Mouse (Mus musculus) hindbrain, postnatal 0 days (tissue): ENCODE results near the gene Mapkapk2. TPM values are rescaled to one million over a fixed set of nuclear protein-coding genes. Genes with fewer than 3 reads are reported as not detected.

Experiments used
- ATAC-seq: fragments of 200-750 bp; cut with Nextera tagmentation; 2 replicates; pipeline ENCODE4 v1.8.0; 2017; ENCODE audit warnings: mild to moderate bottlenecking, moderate TSS enrichment, moderate library complexity
- DNase-seq: peaks from one replicate; pipeline ENCODE4 v3.0.0-alpha.2; 2015; ENCODE audit warnings: low spot score
- H3K27ac ChIP-seq: fragments of 300-500 bp; sonication (generic); 2 replicates; pipeline ENCODE4 v1.5.1; 2014; ENCODE audit warnings: mild to moderate bottlenecking
- H3K27me3 ChIP-seq: fragments of 300-500 bp; sonication (generic); 2 replicates; pipeline ENCODE4 v1.6.1; 2014; ENCODE audit warnings: low read length, mixed read lengths; ENCODE audit not compliant: insufficient read depth
- H3K36me3 ChIP-seq: fragments of 300-500 bp; sonication (generic); 2 replicates; pipeline ENCODE4 v1.6.1; 2014; ENCODE audit warnings: low read length, mixed read lengths; ENCODE audit not compliant: insufficient read depth
- H3K4me1 ChIP-seq: fragments of 300-500 bp; sonication (generic); 2 replicates; pipeline ENCODE4 v1.6.1; 2014; ENCODE audit warnings: antibody characterized with exemption, low read length, mixed read lengths; ENCODE audit not compliant: insufficient read depth
- H3K4me2 ChIP-seq: fragments of 300-500 bp; sonication (generic); 2 replicates; pipeline ENCODE4 v1.6.1; 2014; ENCODE audit warnings: low read depth, mild to moderate bottlenecking, low read length, moderate library complexity, mixed read lengths
- H3K4me3 ChIP-seq: fragments of 300-500 bp; sonication (generic); 2 replicates; pipeline ENCODE4 v1.5.1; 2014; ENCODE audit warnings: low read length
- H3K9ac ChIP-seq: fragments of 300-500 bp; sonication (generic); replicated peaks from 2 replicates; pipeline ENCODE4 v1.6.1; 2014; ENCODE audit warnings: mild to moderate bottlenecking, low read length, moderate library complexity, mixed read lengths
- H3K9me3 ChIP-seq: fragments of 300-500 bp; sonication (generic); 2 replicates; pipeline ENCODE4 v1.6.1; 2016; ENCODE audit warnings: low read length, mixed read lengths
- CTCF ChIP-seq: IDR thresholded peaks from 2 replicates; pipeline ENCODE4 v1.5.1; 2016; ENCODE audit warnings: antibody characterized with exemption, control low read depth, low read depth
- whole genome bisulfite sequencing: fragments of 180-500 bp; shearing (Covaris S2); extraction: QIAGEN DNeasy Blood & Tissue Kit; methylation state at CpG from one replicate; pipeline ENCODE4 v1.1.7; 2014; 5-methylcytosine and 5-hydroxymethylcytosine counted together
- polyA plus RNA-seq: library from polyadenylated mRNA; unstranded; fragments of >200 nt; fragmentation: Nextera tagmentation; extraction: Ambion mirVana; gene quantifications from 2 replicates; pipeline ENCODE4 v1.2.1, GENCODE M21; 2015
- total RNA-seq: library from RNA; depleted of rRNA; stranded (reverse); fragments of >200 nt; gene quantifications from 2 replicates; pipeline ENCODE4 v1.2.3, GENCODE M21; 2014

The Mapkapk2 gene
- total and polyA plus RNA-seq, 2 experiments from 2014 or later = 21.2 to 71.1 TPM

DNA sequence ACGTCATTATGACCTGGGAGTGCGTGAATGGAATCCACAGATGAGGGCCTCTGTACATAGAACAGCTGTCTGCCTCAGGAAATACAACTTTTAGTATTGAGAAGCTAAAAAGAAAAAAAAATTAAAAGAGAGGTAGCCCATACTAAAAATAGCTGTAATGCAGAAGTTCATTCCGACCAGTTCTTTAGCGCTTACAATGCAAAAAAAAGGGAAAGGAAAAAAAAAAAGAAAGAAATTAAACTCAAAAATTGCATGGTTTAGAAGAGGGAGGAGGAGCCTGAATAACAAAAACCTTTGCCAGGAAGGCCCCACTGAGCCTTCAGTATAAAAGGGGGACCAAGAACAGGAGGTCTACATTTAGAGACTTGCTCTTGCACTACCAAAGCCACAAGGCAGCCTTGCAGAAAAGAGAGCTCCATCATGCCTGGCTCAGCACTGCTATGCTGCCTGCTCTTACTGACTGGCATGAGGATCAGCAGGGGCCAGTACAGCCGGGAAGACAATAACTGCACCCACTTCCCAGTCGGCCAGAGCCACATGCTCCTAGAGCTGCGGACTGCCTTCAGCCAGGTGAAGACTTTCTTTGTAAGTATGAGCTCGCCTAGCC, 78.0 kb downstream of the Mapkapk2 start, which contains the start of gene Il10:
Il10 (plus strand) TSS at position 354 of the 607 bp plus-strand sequence.
- WGBS = 70% methylated on average over 8 of the region's 8 CpGs
- ATAC-seq = no peak

DNA sequence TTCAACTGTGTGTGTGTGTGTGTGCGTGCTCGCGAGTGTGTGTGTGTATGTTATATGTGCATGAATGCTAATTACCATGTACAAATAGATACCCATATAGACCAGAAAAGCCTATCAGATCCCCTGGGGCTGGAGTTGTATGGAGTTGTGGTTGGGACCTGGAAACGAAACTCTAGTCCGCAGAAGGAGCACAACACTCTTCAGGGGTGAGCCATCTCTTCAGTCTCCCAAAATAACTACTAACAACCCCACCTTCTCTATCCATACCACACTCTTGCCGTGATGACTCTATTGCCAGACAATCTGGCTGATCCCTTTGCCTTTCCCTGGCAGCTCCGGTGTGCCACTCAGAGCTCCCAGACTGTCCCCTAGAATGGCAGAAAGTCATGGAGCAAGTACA, 81.7 kb downstream of the Mapkapk2 start:
- Histone ChIP-seq H3K36me3 (no peaks in the 10 kb centered on the region), H3K27ac (no peak overlapping the region), H3K9me3 (no peaks in the 10 kb centered on the region), H3K27me3 (no peaks in the 10 kb centered on the region), H3K4me2 (no peak overlapping the region), H3K9ac (no peak overlapping the region), H3K4me3 (no peak overlapping the region), H3K4me1 (no peaks in the 10 kb centered on the region)
- WGBS = 91% methylated on average over 7 of the region's 7 CpGs
- ATAC-seq = no peak
- DNase-seq = no peak
- TF ChIP-seq CTCF = no peak

More for the DNA sequence above, 78.0 kb downstream of the Mapkapk2 start, which contains the start of gene Il10:
- Histone ChIP-seq H3K36me3 (no peaks in the 10 kb centered on the region), H3K27me3 (no peaks in the 10 kb centered on the region), H3K4me1 (no peaks in the 10 kb centered on the region), H3K4me2 (no peak within 1 kb of the TSS), H3K9me3 (no peaks in the 10 kb centered on the region), H3K4me3 (no peak within 1 kb of the TSS), H3K27ac (no peak within 1 kb of the TSS), H3K9ac (no peak within 1 kb of the TSS)
- DNase-seq = no peak
- no peak for TF ChIP-seq CTCF

DNA sequence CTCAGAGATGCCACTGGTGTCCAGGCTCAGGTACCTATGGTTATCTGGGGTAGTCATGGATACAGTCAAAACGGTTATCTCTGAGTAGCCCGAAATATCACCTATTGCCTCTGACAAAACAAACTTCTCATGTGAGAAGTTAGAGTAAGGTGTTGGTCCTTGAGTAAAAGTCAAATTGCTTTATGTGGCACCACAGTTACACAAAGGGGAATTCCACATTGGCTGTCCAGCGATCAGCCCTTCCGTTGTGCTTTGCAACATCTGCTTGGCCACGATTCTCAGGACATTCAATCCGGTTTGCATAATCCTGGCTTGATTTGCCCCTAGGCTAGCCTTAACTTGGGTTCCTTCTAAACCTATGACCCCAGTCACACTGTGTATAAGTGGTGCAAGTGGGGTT, 82.3 kb downstream of the Mapkapk2 start:
- WGBS = 93% methylated on average over 6 of the region's 6 CpGs
- ATAC-seq = no peak
- no peak for TF ChIP-seq CTCF

DNA sequence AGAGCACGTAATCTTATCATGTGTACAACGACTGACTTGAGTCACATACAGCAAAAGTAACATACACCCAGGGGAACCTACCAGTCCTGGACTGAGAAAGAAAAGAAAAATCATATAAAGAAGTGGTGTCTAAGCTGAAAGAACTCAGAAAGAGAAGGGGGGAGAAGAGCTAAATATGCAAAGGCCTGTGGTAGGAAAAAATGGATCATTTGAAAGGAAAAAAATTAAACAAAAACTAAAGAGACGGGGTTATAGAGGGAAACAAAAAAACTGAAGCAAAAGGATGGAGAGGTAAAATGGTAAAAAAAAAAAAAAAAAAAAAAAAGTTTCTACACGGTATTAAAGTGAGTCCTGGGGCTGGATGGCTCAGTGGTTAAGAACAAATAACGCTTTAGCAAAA, 83.7 kb downstream of the Mapkapk2 start:
- ATAC-seq = no peak
- TF ChIP-seq CTCF = no peak

More for the DNA sequence above, 82.3 kb downstream of the Mapkapk2 start:
- Histone ChIP-seq H3K27ac (no peak overlapping the region), H3K4me2 (no peak overlapping the region), H3K36me3 (no peaks in the 10 kb centered on the region), H3K9ac (no peak overlapping the region), H3K4me1 (no peaks in the 10 kb centered on the region), H3K4me3 (no peak overlapping the region), H3K27me3 (no peaks in the 10 kb centered on the region), H3K9me3 (no peaks in the 10 kb centered on the region)
- DNase-seq = no peak

DNA sequence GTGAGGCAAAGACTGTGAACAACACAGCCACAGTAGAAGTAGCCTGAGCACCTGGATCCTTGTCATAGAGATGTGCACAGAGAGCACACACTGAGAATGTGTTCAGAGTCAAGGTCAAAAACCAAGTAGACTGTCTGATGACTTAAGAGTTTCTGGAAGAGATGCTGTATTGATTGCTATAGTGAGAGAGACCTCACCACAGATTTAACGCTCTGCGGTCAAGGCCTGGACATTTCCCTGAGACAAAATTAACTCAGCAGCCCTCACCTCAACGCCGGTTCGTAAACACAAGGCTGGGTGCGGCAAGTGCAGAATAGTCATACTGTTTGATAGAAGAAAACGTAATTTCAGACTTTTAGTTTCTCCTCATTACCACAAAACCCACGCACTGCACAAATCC, 85.1 kb downstream of the Mapkapk2 start:
- Histone ChIP-seq H3K27ac (no peak overlapping the region), H3K4me3 (no peak overlapping the region), H3K9ac (no peak overlapping the region), H3K27me3 (no peaks in the 10 kb centered on the region), H3K4me1 (no peaks in the 10 kb centered on the region), H3K4me2 (no peak overlapping the region), H3K9me3 (no peaks in the 10 kb centered on the region), H3K36me3 (no peaks in the 10 kb centered on the region)
- ATAC-seq (no peak), DNase-seq (no peak)
- WGBS = 87% methylated on average over 8 of the region's 8 CpGs
- no peak for TF ChIP-seq CTCF

More for the DNA sequence above, 83.7 kb downstream of the Mapkapk2 start:
- H3K9me3 ChIP-seq = no peaks in the 10 kb centered on the region
- no peaks in the 10 kb centered on the region for H3K27me3 ChIP-seq
- H3K27ac ChIP-seq = no peak overlapping the region
- no peak overlapping the region for H3K4me2 ChIP-seq
- no peak overlapping the region for H3K4me3 ChIP-seq
- WGBS = 94% methylated on average over 5 of the region's 5 CpGs
- no peak for DNase-seq
- no peaks in the 10 kb centered on the region for H3K36me3 ChIP-seq
- H3K4me1 ChIP-seq = no peaks in the 10 kb centered on the region
- H3K9ac ChIP-seq = no peak overlapping the region

DNA sequence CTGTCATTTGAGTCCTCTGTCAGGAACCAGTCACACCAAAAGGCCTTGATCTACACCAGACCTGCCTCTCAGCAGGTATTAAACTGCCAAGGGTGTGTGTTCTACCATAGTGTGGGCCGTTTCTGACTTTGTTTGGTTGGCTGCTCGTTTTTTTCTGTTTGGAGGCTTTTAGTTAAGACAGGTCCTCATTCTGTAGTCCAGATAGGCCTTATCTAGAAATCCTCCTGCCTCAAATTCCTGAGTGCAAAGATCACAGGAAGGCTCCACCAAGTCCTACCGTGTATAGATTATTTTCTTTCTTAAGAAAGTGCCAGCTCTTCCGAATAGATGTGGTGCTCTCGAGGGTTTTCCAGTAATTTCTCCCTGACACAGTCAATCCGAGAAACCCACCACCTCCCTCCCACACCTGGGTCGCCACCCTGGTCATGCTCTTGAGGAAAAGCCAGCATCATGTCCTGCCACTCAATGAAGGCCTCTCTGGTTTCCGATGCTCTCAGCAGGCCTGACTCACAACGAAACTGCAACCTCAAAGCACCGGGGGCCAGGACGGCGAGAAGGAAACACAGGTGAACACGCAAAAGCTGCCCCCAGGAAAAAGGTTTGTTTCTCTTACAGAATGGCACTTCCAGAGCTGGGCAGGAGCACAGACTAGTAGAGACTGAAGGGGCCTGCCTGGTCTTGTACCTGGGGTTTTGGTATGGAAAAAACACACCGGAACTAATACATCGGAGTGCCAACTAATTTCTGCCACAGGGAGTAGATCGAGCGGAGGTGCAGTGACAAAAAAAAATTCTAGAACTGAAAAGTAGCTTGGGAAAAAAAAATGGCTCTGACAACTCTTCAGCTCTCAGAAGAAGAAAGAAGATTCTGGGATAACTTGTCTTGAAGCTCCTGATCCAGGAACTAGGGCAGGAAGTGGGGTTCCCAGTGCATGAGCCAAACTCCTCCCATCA, 87.1 kb downstream of the Mapkapk2 start:
- H3K4me2 ChIP-seq = no peak overlapping the region

More for the DNA sequence above, 87.1 kb downstream of the Mapkapk2 start:
- Histone ChIP-seq H3K36me3 (no peaks in the 10 kb centered on the region), H3K4me1 (no peaks in the 10 kb centered on the region), H3K9me3 (no peaks in the 10 kb centered on the region), H3K4me3 (no peak overlapping the region), H3K27me3 (no peaks in the 10 kb centered on the region), H3K9ac (no peak overlapping the region), H3K27ac (no peak overlapping the region)
- ATAC-seq (no peak), DNase-seq (no peak)
- TF ChIP-seq CTCF = no peak
- 83% methylated on average over 17 of the region's 17 CpGs for WGBS
